Mouse (Mus musculus) kidney, postnatal 0 days (tissue): Measurements from ENCODE around the gene Ssc4d. TPM values are rescaled to one million over a fixed set of nuclear protein-coding genes. Genes with fewer than 3 reads are reported as not detected.

Source experiments
- ATAC-seq: fragments of 200-750 bp; cut with Nextera tagmentation; replicated peaks from 2 replicates; pipeline ENCODE4 v1.8.0; 2017; ENCODE audit warnings: low read depth, moderate number of reproducible peaks, moderate TSS enrichment, moderate library complexity; ENCODE audit not compliant: low FRiP score
- DNase-seq: peaks from one replicate; pipeline ENCODE4 v3.0.0-alpha.2; 2016; ENCODE audit warnings: low spot score
- H3K27ac ChIP-seq: fragments of 300-500 bp; sonication (generic); 2 replicates; pipeline ENCODE4 v1.5.1; 2014; ENCODE audit warnings: mild to moderate bottlenecking
- H3K27me3 ChIP-seq: fragments of 300-500 bp; sonication (generic); 2 replicates; pipeline ENCODE4 v1.6.1; 2014; ENCODE audit warnings: low read length, mixed read lengths; ENCODE audit not compliant: insufficient read depth
- H3K36me3 ChIP-seq: fragments of 300-500 bp; sonication (generic); 2 replicates; pipeline ENCODE4 v1.6.1; 2014; ENCODE audit warnings: low read length, mixed read lengths; ENCODE audit not compliant: insufficient read depth
- H3K4me1 ChIP-seq: fragments of 300-500 bp; sonication (generic); replicated peaks from 2 replicates; pipeline ENCODE4 v1.6.1; 2014; ENCODE audit warnings: antibody characterized with exemption, low read length, mixed read lengths; ENCODE audit not compliant: insufficient read depth
- H3K4me2 ChIP-seq: fragments of 300-500 bp; sonication (generic); 2 replicates; pipeline ENCODE4 v1.6.1; 2014; ENCODE audit warnings: mild to moderate bottlenecking, low read length, moderate library complexity, mixed read lengths
- H3K4me3 ChIP-seq: fragments of 300-500 bp; sonication (generic); replicated peaks from 2 replicates; pipeline ENCODE4 v1.5.1; 2014; ENCODE audit warnings: low read depth, low read length
- H3K9ac ChIP-seq: fragments of 300-500 bp; sonication (generic); 2 replicates; pipeline ENCODE4 v1.6.1; 2014; ENCODE audit warnings: low read depth, low read length
- H3K9me3 ChIP-seq: fragments of 300-500 bp; sonication (generic); replicated peaks from 2 replicates; pipeline ENCODE4 v1.6.1; 2016; ENCODE audit warnings: low read length, inconsistent platforms, mixed read lengths
- CTCF ChIP-seq: IDR thresholded peaks from 2 replicates; pipeline ENCODE4 v1.5.1; 2016; ENCODE audit warnings: antibody characterized with exemption, low read depth, mild to moderate bottlenecking, moderate library complexity
- WGBS: fragments of 180-500 bp; shearing (Covaris S2); extraction: QIAGEN DNeasy Blood & Tissue Kit; methylation state at CpG from one replicate; pipeline ENCODE4 v1.1.7; 2014; 5-methylcytosine and 5-hydroxymethylcytosine counted together
- polyA plus RNA-seq: library from polyadenylated mRNA; unstranded; fragments of >200 nt; fragmentation: Nextera tagmentation; extraction: Ambion mirVana; gene quantifications from 2 replicates; pipeline ENCODE4 v1.2.1, GENCODE M21; 2015

The Ssc4d gene
- polyA plus RNA-seq, 1 experiment from 2014 or later, result 7.5 TPM

DNA sequence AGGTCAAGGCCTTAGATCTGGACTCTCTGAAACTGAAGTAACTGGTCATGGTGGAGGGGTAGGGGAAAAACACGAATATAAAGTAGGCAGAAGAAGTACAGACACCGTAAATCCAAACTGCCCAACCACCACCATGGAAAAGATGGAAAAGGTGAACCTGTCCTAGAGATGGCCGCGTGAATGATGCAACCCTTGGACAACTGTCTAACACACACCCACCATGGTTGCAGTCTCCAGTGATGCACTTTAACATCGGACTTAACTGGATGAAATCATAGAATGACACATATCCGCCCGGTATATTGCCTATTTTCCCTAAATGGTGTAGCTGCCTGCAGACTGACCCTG is 39.2 kb downstream of the Ssc4d start:
- Histone ChIP-seq H3K4me2 (peak overlapping the region; percentile 69), H3K27me3 (no peaks in the 10 kb centered on the region), H3K9ac (no peak overlapping the region), H3K4me3 (peak overlapping the region; percentile 83; the same call in 1 of the 2 replicates), H3K4me1 (0 out of 2 replicates have a peak, but pooled peaks cover 3% of the 10 kb centered on the region), H3K27ac (peak overlapping the region; percentile 98), H3K9me3 (no peaks in the 10 kb centered on the region), H3K36me3 (peaks cover 7% of the 10 kb centered on the region)
- 54% methylated on average over 7 of the region's 7 CpGs for WGBS
- no peak for TF ChIP-seq CTCF
- peak; percentile 34 for ATAC-seq
- no peak for DNase-seq

GRCm38 (mm10) chr5:135934481-135935175 is 39.7 kb downstream of the Ssc4d start, which contains the start of gene Ywhag:
TSS of gene Ywhag (minus strand) at chr5:135934616.
- Histone ChIP-seq H3K4me2 (peak within 1 kb of the TSS; percentile 69), H3K27ac (peak within 1 kb of the TSS; percentile 98), H3K36me3 (peaks cover 12% of the 10 kb centered on the region), H3K9me3 (no peaks in the 10 kb centered on the region), H3K27me3 (no peaks in the 10 kb centered on the region), H3K4me1 (0 out of 2 replicates have a peak, but pooled peaks cover 3% of the 10 kb centered on the region), H3K9ac (peak within 1 kb of the TSS; percentile 69), H3K4me3 (peak within 1 kb of the TSS; percentile 83)
- peak; percentile 76 for TF ChIP-seq CTCF
- DNase-seq, result peak; percentile 100
- under 1% methylated on average over 40 of the region's 48 CpGs for WGBS
- ATAC-seq, result peak; percentile 93

DNA sequence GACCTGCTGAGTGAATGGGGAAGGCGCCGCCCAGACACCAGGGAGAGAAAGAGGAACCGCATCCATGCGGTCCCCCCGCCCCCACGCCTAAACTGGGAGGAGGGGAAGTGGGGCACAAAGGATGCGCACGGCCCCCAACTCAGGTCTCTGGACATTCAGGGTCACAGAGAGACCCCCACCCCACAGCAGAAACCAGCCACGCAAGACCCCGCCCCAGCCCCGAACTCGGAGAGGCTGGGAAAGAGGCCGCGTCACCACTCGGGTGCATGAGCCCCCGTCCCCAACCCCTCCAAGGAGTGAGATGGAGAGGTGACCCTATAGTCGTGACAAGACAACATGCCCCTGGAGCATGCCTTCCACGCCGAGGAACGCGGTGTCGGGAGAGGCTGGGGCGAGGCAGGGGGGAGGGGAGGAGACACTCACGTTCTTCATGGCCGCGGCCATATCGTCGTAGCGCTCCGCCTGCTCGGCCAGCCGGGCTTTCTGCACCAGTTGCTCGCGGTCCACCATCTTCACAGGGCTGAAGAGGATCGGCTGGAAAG is 40.4 kb downstream of the Ssc4d start:
- Histone ChIP-seq H3K27ac (peak overlapping the region; percentile 98), H3K4me3 (peak overlapping the region; percentile 83), H3K9ac (peak overlapping the region; percentile 69), H3K27me3 (no peaks in the 10 kb centered on the region), H3K9me3 (no peaks in the 10 kb centered on the region), H3K4me2 (peak overlapping the region; percentile 69), H3K36me3 (peaks cover 17% of the 10 kb centered on the region), H3K4me1 (0 out of 2 replicates have a peak, but pooled peaks cover 3% of the 10 kb centered on the region)
- under 1% methylated on average over 35 of the region's 35 CpGs for WGBS
- DNase-seq, result peak; percentile 62
- ATAC-seq, result peak; percentile 50
- 0 out of 2 replicates have a peak, but pooled peaks have one; percentile 4 for TF ChIP-seq CTCF

GRCm38 (mm10) chr5:135933222-135933899 is 41.0 kb downstream of the Ssc4d start:
- Histone ChIP-seq H3K27me3 (no peaks in the 10 kb centered on the region), H3K9ac (peak overlapping the region; percentile 69), H3K4me1 (0 out of 2 replicates have a peak, but pooled peaks cover 3% of the 10 kb centered on the region), H3K4me2 (peak overlapping the region; percentile 69), H3K9me3 (no peaks in the 10 kb centered on the region), H3K27ac (peak overlapping the region; percentile 98), H3K36me3 (peaks cover 17% of the 10 kb centered on the region), H3K4me3 (peak overlapping the region; percentile 83)
- DNase-seq (no peak), ATAC-seq (no peak)
- WGBS, result 4% methylated on average over 12 of the region's 12 CpGs
- no peak for TF ChIP-seq CTCF

DNA sequence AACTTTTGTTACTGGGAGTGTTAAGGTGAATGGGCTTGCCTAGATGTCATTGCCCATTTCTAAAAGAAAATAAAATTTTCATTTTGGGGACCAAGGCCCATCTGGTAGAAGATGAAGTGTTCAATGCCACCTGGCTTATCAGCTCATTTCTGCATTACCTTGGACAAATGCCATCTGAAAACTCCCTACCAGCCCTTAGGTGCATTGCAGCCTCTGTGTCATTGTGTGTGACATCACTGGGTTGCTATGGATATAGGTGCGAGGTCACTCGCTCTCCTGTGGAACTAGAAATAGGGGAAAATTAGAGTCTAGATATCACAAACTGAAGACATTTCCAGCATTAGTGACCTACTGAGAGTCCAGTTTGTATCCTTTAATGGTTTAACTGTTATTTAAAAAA is 42.0 kb downstream of the Ssc4d start:
- no peak for TF ChIP-seq CTCF
- no peaks in the 10 kb centered on the region for H3K27me3 ChIP-seq
- DNase-seq (no peak), ATAC-seq (no peak)
- WGBS, result 77% methylated on average over 2 of the region's 2 CpGs
- H3K4me2 ChIP-seq, result no peak overlapping the region
- H3K4me1 ChIP-seq, result 0 out of 2 replicates have a peak, but pooled peaks cover 3% of the 10 kb centered on the region
- no peak overlapping the region for H3K27ac ChIP-seq
- no peaks in the 10 kb centered on the region for H3K9me3 ChIP-seq
- no peak overlapping the region for H3K4me3 ChIP-seq
- H3K36me3 ChIP-seq, result peaks cover 17% of the 10 kb centered on the region
- H3K9ac ChIP-seq, result no peak overlapping the region

DNA sequence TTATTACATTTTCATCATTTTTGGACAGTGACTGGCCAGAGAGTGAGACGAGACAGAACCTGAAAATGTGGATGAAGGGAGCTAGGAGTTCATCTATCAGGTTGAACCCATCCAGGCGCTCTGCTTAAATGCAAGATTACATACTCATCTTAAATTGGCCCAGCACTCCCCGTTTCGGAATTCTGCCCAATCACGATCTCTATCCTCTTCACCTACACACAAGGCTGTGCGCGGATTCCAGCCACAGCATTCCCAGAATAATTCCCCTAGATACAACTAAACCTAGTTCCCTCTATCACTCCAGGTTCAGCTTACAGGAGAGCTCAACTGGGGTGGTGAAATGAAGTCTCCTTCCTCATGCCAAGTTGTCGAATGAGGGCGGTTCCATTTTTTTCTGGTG is 42.8 kb downstream of the Ssc4d start:
- TF ChIP-seq CTCF, result no peak
- Histone ChIP-seq H3K27ac (no peak overlapping the region), H3K4me1 (0 out of 2 replicates have a peak, but pooled peaks cover 3% of the 10 kb centered on the region), H3K9ac (no peak overlapping the region), H3K36me3 (peaks cover 21% of the 10 kb centered on the region), H3K27me3 (no peaks in the 10 kb centered on the region), H3K4me3 (no peak overlapping the region), H3K9me3 (no peaks in the 10 kb centered on the region), H3K4me2 (no peak overlapping the region)
- 89% methylated on average over 9 of the region's 9 CpGs for WGBS
- no peak for ATAC-seq
- no peak for DNase-seq
